Mouse (Mus musculus) lung, embryonic 16.5 days (tissue): ENCODE results near the gene Nanog. TPM values are rescaled to one million over a fixed set of nuclear protein-coding genes. Genes with fewer than 3 reads are reported as not detected.

Experiments
- ATAC-seq: fragments of 200-750 bp; cut with Nextera tagmentation; 2 replicates; pipeline ENCODE4 v1.8.0; 2017; ENCODE audit warnings: low read depth, mild to moderate bottlenecking, moderate library complexity
- H3K27ac ChIP-seq: fragments of 300-500 bp; sonication (generic); 2 replicates; pipeline ENCODE4 v1.5.1; 2014; ENCODE audit warnings: mild to moderate bottlenecking, control low read depth, low read length
- H3K27me3 ChIP-seq: fragments of 300-500 bp; sonication (generic); 2 replicates; pipeline ENCODE4 v1.6.1; 2014; ENCODE audit warnings: low read depth, low read length, mixed read lengths; ENCODE audit not compliant: control insufficient read depth, insufficient read depth
- H3K36me3 ChIP-seq: fragments of 300-500 bp; sonication (generic); 2 replicates; pipeline ENCODE4 v1.6.1; 2014; ENCODE audit warnings: low read length; ENCODE audit not compliant: control insufficient read depth, insufficient read depth
- H3K4me1 ChIP-seq: fragments of 300-500 bp; sonication (generic); replicated peaks from 2 replicates; pipeline ENCODE4 v1.6.1; 2014; ENCODE audit warnings: low read length, mixed read lengths; ENCODE audit not compliant: control insufficient read depth, insufficient read depth
- H3K4me2 ChIP-seq: fragments of 300-500 bp; sonication (generic); 2 replicates; pipeline ENCODE4 v1.6.1; 2014; ENCODE audit warnings: low read depth, low read length, control low read depth
- H3K4me3 ChIP-seq: fragments of 300-500 bp; sonication (generic); 2 replicates; pipeline ENCODE4 v1.5.1; 2014; ENCODE audit warnings: mild to moderate bottlenecking, low read length, control low read depth
- H3K9ac ChIP-seq: fragments of 300-500 bp; sonication (generic); 2 replicates; pipeline ENCODE4 v1.6.1; 2014; ENCODE audit warnings: low read length, control low read depth
- H3K9me3 ChIP-seq: fragments of 300-500 bp; sonication (generic); 2 replicates; pipeline ENCODE4 v1.6.1; 2016; ENCODE audit warnings: low read length; ENCODE audit not compliant: control insufficient read depth
- WGBS: fragments of 180-500 bp; shearing (Covaris S2); extraction: QIAGEN DNeasy Blood & Tissue Kit; methylation state at CpG from one replicate; pipeline ENCODE4 v1.1.7; 2014; 5-methylcytosine and 5-hydroxymethylcytosine counted together
- polyA plus RNA-seq: library from polyadenylated mRNA; unstranded; fragments of >200 nt; fragmentation: Nextera tagmentation; extraction: Ambion mirVana; gene quantifications from 2 replicates; pipeline ENCODE4 v1.2.1, GENCODE M21; 2015

Gene Nanog
- polyA plus RNA-seq, 1 experiment from 2014 or later = 0.28 TPM

DNA sequence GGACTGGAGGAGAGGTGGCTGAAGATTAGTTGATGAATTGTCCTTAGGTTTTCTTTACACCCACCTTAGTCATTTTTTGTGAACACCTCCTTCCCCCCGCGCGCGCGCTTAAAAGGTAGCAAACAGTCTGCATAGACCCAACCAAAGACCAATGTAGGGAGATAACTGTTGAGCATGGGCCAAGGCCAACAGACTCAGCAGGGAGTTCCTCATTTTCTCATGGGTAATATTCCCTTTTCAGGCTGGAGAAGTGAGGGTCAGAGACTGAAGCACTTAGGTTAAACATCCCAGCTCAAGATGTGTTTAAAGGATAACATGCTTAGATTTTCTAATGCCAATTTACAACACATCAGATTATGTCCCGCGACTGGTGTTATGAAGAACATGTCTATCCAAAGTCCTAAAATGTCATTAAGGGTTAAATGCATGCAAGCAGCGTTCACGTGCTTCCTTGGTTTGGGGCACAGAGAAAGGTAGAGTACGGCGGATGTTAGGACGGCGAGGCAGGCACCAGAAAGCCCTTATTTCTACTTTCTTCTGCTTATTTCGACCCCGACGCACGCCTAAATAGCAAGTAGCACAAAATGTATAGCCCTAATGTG is 56.7 kb downstream of the Nanog start:
- Histone ChIP-seq H3K9ac (no peak overlapping the region), H3K27me3 (no peaks in the 10 kb centered on the region), H3K9me3 (no peaks in the 10 kb centered on the region), H3K4me1 (peaks cover 10% of the 10 kb centered on the region; the same call in 1 of the 2 replicates), H3K4me3 (peak overlapping the region; percentile 50), H3K4me2 (peak overlapping the region; percentile 89), H3K27ac (no peak overlapping the region), H3K36me3 (no peaks in the 10 kb centered on the region)
- WGBS = 33% methylated on average over 17 of the region's 17 CpGs
- ATAC-seq = no peak

Other genes with a start within 250 kb of the Nanog start
- gene Rimklb, start 208.7 kb upstream of the Nanog start, polyA plus RNA-seq = 7.5 and 8.3 TPM in 2 replicates
- 26.4 and 31.6 TPM in 2 replicates for gene Mfap5, start 201.6 kb upstream of the Nanog start, polyA plus RNA-seq
- not detected in 2 replicates for gene Aicda, start 153.7 kb upstream of the Nanog start, polyA plus RNA-seq
- 5.2 and 7.0 TPM in 2 replicates for gene Apobec1, start 105.0 kb upstream of the Nanog start, polyA plus RNA-seq
- 0.06 TPM in 1 of 2 replicates, not detected in the other for gene Gdf3, start 97.4 kb upstream of the Nanog start, polyA plus RNA-seq
- gene Dppa3, start 81.1 kb upstream of the Nanog start, polyA plus RNA-seq = 0.39 TPM in 1 of 2 replicates, not detected in the other
- 6.9 and 7.5 TPM in 2 replicates for gene Slc2a3, start 94.2 kb downstream of the Nanog start, polyA plus RNA-seq
- gene Foxj2, start 112.4 kb downstream of the Nanog start, polyA plus RNA-seq = 5.5 and 6.2 TPM in 2 replicates
- 3.1 and 3.4 TPM in 2 replicates for gene C3ar1, start 148.7 kb downstream of the Nanog start, polyA plus RNA-seq
- 50.8 and 52.2 TPM in 2 replicates for gene Necap1, start 167.0 kb downstream of the Nanog start, polyA plus RNA-seq
- 2.4 and 2.7 TPM in 2 replicates for gene Clec4a1, start 214.4 kb downstream of the Nanog start, polyA plus RNA-seq
- 4.7 and 6.6 TPM in 2 replicates for gene Clec4a3, start 245.0 kb downstream of the Nanog start, polyA plus RNA-seq